Mouse (Mus musculus) brain, embryonic 14.5 days (tissue): ENCODE results near the gene Daglb. TPM values are rescaled to one million over a fixed set of nuclear protein-coding genes. Genes with fewer than 3 reads are reported as not detected.

Source experiments
- DNase-seq: peaks from one replicate; pipeline ENCODE4 v3.0.0-alpha.2; 2011; ENCODE audit warnings: low read depth
- CTCF ChIP-seq: fragments of 200-500 bp; IDR thresholded peaks from 2 replicates; pipeline ENCODE4 v1.5.1; 2012; ENCODE audit warnings: inconsistent platforms, mild to moderate bottlenecking, moderate library complexity, borderline replicate concordance; ENCODE audit not compliant: insufficient read depth, insufficient read length; ENCODE audit errors: extremely low read depth
- POLR2A ChIP-seq: fragments of 200-500 bp; IDR thresholded peaks from 2 replicates; pipeline ENCODE4 v1.6.1; 2012; ENCODE audit warnings: mild to moderate bottlenecking, inconsistent platforms, borderline replicate concordance; ENCODE audit not compliant: poor library complexity, insufficient read depth, insufficient read length, severe bottlenecking; ENCODE audit errors: extremely low read depth
- polyA plus RNA-seq: library from polyadenylated mRNA; depleted of rRNA; stranded (reverse); fragments of >200 nt; gene quantifications from 2 replicates; pipeline ENCODE4 v1.2.3, GENCODE M21; 2012

The Daglb gene
- polyA plus RNA-seq, 1 experiment: 16.4 TPM

DNA sequence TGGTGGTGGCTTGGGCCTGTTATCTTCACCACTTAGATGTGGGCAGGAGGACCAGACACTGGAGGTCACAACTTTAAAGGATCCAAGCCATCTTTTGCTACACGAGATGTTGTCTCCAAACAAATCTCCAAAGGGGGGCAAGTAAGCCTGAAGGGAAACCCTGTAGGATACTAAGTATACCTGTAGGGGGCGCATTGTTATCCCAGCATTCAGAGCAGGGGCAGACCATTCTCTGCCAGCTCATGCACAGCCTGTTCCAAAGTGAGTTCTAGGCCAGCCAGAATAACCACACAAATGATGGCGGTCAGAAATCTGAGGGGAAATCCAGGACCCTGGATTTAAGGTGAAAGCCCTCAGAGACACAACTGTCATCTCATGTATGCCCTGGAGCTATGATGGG is 40.1 kb downstream of the Daglb start:
- TF ChIP-seq CTCF (peak; percentile 48; the same call in 1 of the 2 replicates), POLR2A (no peak)
- DNase-seq: peak; percentile 18

GRCm38 (mm10) chr5:143505056-143505455 is 40.7 kb downstream of the Daglb start:
- no peak for DNase-seq
- no peak for TF ChIP-seq POLR2A
- no peak for TF ChIP-seq CTCF

GRCm38 (mm10) chr5:143505545-143505944 is 41.2 kb downstream of the Daglb start:
- TF ChIP-seq POLR2A (no peak), CTCF (no peak)
- DNase-seq: no peak

DNA sequence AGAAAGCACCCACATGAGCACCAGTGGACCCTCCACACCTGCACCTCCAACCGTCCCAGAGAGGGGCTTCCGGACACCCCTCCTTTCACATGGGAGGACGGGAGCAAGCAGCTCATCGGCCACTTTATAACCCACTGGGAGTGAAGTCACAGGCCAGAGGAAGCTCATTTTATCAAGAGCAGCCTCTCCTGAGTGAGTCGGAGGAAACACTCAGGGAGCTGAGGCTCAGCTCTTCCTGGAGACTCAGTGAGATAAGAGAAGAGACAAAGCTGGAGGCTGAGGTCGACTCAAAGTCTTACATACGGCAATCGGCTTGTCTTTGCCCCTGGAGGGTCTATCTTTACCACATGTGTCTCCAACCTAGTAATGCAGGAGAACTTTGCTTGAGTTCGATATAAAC is 44.9 kb downstream of the Daglb start:
- no peak for DNase-seq
- no peak for TF ChIP-seq CTCF
- TF ChIP-seq POLR2A: no peak

GRCm38 (mm10) chr5:143509737-143510136 is 45.4 kb downstream of the Daglb start:
- no peak for DNase-seq
- TF ChIP-seq POLR2A: no peak
- no peak for TF ChIP-seq CTCF

DNA sequence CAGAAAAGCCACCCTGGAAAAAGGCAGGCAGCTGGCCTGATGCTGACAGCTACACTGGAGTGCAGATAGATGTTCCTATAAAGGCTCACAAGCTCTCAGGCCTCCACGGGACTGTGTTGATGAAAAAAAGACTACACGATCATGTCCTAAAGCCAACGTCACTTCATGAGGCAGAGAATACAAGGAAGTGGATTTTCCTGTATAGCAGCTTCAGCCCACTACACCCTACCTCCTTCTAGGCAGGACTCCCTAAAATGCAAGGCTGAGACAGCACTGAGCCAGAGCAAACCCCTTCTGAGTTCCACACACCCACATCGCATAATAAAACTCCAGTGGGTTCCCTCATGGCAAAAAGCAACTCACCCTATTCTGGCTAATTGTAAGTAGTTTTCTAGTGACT is 47.2 kb downstream of the Daglb start:
- DNase-seq: no peak
- TF ChIP-seq CTCF (no peak), POLR2A (no peak)

- TF ChIP-seq POLR2A (no peak), CTCF (no peak)
- no peak for DNase-seq
Observed at GRCm38 (mm10) chr5:143512305-143512704, 47.9 kb downstream of the Daglb start.

DNA sequence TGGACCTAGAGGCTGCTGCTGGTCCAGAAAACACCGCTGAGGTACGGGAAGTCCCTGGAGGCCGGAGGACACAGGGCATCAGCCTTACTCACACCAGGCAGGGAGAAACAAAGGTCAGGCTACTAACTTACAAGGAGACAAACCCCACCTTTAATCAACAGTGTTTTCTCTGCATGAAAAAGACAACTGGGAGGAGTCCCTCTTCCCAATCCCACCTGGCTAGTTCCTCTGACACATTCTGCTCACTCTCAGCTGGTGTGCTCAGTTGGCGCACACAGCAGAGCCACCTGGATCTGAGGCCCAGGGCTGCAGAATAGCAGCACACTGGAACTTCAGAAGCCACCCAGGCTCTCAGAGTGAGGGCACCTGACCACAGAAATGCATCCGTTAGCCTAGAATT is 50.5 kb downstream of the Daglb start:
- TF ChIP-seq POLR2A (no peak), CTCF (no peak)
- DNase-seq: no peak

GRCm38 (mm10) chr5:143517005-143517404 is 52.6 kb downstream of the Daglb start:
- no peak for TF ChIP-seq POLR2A
- TF ChIP-seq CTCF: no peak
- DNase-seq: no peak

DNA sequence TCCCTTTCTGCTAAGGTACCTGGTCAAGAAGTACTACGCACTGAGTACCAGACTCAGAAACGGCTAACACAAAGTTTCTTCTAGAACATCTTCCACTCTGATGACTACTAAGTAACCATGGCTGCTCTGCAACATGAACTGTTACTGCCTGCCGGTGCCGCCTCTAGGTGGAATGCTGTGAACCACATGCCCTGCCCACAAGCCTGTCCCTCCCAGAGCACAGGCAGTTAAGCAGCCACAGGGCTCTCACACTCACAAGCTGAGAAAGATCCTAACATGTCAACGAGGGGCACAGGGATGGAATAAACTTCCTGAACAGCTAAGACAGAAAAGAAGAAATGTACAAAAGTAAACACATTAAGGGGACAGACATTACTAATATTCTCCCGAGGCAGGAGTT is 53.1 kb downstream of the Daglb start:
- TF ChIP-seq CTCF (no peak), POLR2A (no peak)
- DNase-seq: no peak

DNA sequence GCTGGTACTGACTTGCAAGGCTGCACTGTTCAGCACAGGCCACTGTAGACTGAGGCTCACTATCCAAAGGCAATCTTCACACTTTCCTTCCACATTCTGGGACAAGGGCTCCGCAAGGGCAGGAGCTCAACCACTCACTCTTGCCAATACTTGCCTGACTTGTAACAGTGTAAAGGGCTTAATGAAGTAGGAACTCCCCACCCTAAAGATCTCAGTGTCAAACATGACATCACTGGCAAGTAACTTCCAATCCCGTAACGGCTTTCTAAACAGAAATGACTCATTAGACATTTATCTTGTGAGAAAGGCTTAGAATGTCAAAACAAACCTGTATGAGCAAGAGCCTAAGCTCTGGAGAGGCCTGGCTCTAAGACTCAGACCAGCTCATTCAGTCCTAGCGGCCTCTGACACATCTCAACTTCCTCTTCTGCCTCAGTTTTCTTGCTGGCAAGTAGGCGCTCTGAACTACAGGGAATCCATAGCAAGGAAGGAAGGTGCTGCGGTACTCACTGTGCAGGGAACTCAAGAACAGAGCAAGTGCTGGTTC is 53.7 kb downstream of the Daglb start:
- no peak for DNase-seq
- TF ChIP-seq POLR2A: no peak
- TF ChIP-seq CTCF: no peak

DNA sequence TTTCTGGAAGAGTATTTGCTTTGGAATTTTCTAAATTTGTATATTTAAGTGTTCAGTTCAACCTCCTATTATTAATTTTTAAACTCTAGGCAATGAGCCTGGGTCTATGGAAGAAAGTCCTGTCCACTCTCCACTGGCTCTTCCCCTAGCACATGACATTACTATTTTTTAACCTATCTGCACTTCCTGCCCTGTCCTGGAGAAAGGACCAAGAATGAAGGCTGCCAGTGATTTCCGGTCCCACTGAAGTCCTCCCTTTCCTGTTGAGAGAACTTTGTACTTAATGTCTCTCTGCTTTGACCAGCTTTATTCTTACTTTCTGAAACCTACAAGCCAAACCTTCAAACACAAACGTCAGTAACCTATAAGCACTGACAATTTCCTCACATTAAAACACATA is 56.0 kb downstream of the Daglb start:
- DNase-seq: no peak
- TF ChIP-seq CTCF (no peak), POLR2A (no peak)
